Mouse (Mus musculus) limb, embryonic 10.5 days (tissue): ENCODE data around the gene Aqp5. TPM values are rescaled to one million over a fixed set of nuclear protein-coding genes. Genes with fewer than 3 reads are reported as not detected.
A peak's percentile ranks its signal among the peaks of the same experiment; 100 is the strongest.

Experiments used
- DNase-seq: peaks from one replicate; pipeline ENCODE4 v3.0.0-alpha.2; 2017; ENCODE audit warnings: low spot score
- H3K27ac ChIP-seq: fragments of 300-500 bp; sonication (generic); 2 replicates; pipeline ENCODE4 v1.5.1; 2016; ENCODE audit warnings: mild to moderate bottlenecking
- H3K27me3 ChIP-seq: fragments of 300-500 bp; sonication (generic); 2 replicates; pipeline ENCODE4 v1.6.1; 2016; ENCODE audit warnings: low read depth, mild to moderate bottlenecking; ENCODE audit not compliant: poor library complexity, severe bottlenecking
- H3K36me3 ChIP-seq: fragments of 300-500 bp; sonication (generic); 2 replicates; pipeline ENCODE4 v1.6.1; 2016; ENCODE audit warnings: mild to moderate bottlenecking, moderate library complexity
- H3K4me1 ChIP-seq: fragments of 300-500 bp; sonication (generic); 2 replicates; pipeline ENCODE4 v1.6.1; 2016
- H3K4me3 ChIP-seq: fragments of 300-500 bp; sonication (generic); 2 replicates; pipeline ENCODE4 v1.5.1; 2016; ENCODE audit warnings: mild to moderate bottlenecking, moderate library complexity
- H3K9me3 ChIP-seq: fragments of 300-500 bp; sonication (generic); replicated peaks from 2 replicates; pipeline ENCODE4 v1.6.1; 2016; ENCODE audit warnings: mild to moderate bottlenecking
- WGBS: fragments of 180-500 bp; shearing (Covaris S2); methylation state at CpG from one replicate; pipeline ENCODE4 v1.1.7; 2016; 5-methylcytosine and 5-hydroxymethylcytosine counted together
- polyA plus RNA-seq: library from polyadenylated mRNA; unstranded; fragments of >200 nt; fragmentation: Nextera tagmentation; extraction: Ambion mirVana; gene quantifications from 2 replicates; pipeline ENCODE4 v1.2.1, GENCODE M21; 2016

Gene Aqp5
- polyA plus RNA-seq: not detected in 2 replicates

- peaks cover 100% of the 10 kb centered on the region for H3K27me3 ChIP-seq
- peaks cover 18% of the 10 kb centered on the region for H3K4me1 ChIP-seq
- H3K36me3 ChIP-seq: no peaks in the 10 kb centered on the region
- 3% methylated on average over 64 of the region's 83 CpGs for WGBS
- no peak within 1 kb of the TSS for H3K27ac ChIP-seq
- H3K4me3 ChIP-seq: peak within 1 kb of the TSS; percentile 51
- peak; percentile 63 for DNase-seq
- no peaks in the 10 kb centered on the region for H3K9me3 ChIP-seq
Measured at GRCm38 (mm10) chr15:99590429-99591084, at the start of gene Aqp5. Gene Aqp5 (plus strand): TSS chr15:99590782.

- no peak for DNase-seq
- H3K4me3 ChIP-seq: no peak overlapping the region
- no peaks in the 10 kb centered on the region for H3K9me3 ChIP-seq
- no peak overlapping the region for H3K27ac ChIP-seq
- H3K27me3 ChIP-seq: peaks cover 25% of the 10 kb centered on the region
- H3K36me3 ChIP-seq: no peaks in the 10 kb centered on the region
- peaks cover 20% of the 10 kb centered on the region; the same call in 1 of the 2 replicates for H3K4me1 ChIP-seq
- WGBS: 44% methylated on average over 7 of the region's 7 CpGs
Measured at GRCm38 (mm10) chr15:99544047-99544446, 46.5 kb upstream of the Aqp5 start.

- DNase-seq: peak; percentile 46
- Histone ChIP-seq H3K4me3 (no peak overlapping the region), H3K36me3 (no peaks in the 10 kb centered on the region), H3K27me3 (peaks cover 25% of the 10 kb centered on the region), H3K27ac (no peak overlapping the region), H3K4me1 (peaks cover 20% of the 10 kb centered on the region; the same call in 1 of the 2 replicates), H3K9me3 (no peaks in the 10 kb centered on the region)
- 72% methylated on average over 11 of the region's 11 CpGs for WGBS
Measured at GRCm38 (mm10) chr15:99546596-99546995, 44.0 kb upstream of the Aqp5 start.

GRCm38 (mm10) chr15:99547732-99548131 is 42.9 kb upstream of the Aqp5 start:
- Histone ChIP-seq H3K4me1 (peaks cover 20% of the 10 kb centered on the region; the same call in 1 of the 2 replicates), H3K27ac (0 out of 2 replicates have a peak overlapping the region, but pooled peaks have one; percentile 38), H3K36me3 (no peaks in the 10 kb centered on the region), H3K9me3 (no peaks in the 10 kb centered on the region), H3K4me3 (no peak overlapping the region), H3K27me3 (peaks cover 21% of the 10 kb centered on the region)
- no peak for DNase-seq
- 76% methylated on average over 6 of the region's 6 CpGs for WGBS

GRCm38 (mm10) chr15:99549901-99550300 is 40.7 kb upstream of the Aqp5 start:
- Histone ChIP-seq H3K27me3 (no peaks in the 10 kb centered on the region), H3K4me1 (peaks cover 24% of the 10 kb centered on the region), H3K36me3 (no peaks in the 10 kb centered on the region), H3K4me3 (no peak overlapping the region), H3K9me3 (no peaks in the 10 kb centered on the region), H3K27ac (no peak overlapping the region)
- DNase-seq: no peak
- WGBS: 45% methylated on average over 2 of the region's 2 CpGs

GRCm38 (mm10) chr15:99553767-99554166 is 36.8 kb upstream of the Aqp5 start:
- WGBS: 71% methylated on average over 6 of the region's 6 CpGs
- DNase-seq: no peak
- Histone ChIP-seq H3K27ac (no peak overlapping the region), H3K9me3 (no peaks in the 10 kb centered on the region), H3K4me1 (peaks cover 23% of the 10 kb centered on the region), H3K27me3 (no peaks in the 10 kb centered on the region), H3K36me3 (no peaks in the 10 kb centered on the region), H3K4me3 (no peak overlapping the region)

- Histone ChIP-seq H3K4me3 (no peak overlapping the region), H3K4me1 (peaks cover 18% of the 10 kb centered on the region), H3K27me3 (no peaks in the 10 kb centered on the region), H3K36me3 (no peaks in the 10 kb centered on the region), H3K9me3 (no peaks in the 10 kb centered on the region), H3K27ac (no peak overlapping the region)
- WGBS: 93% methylated on average over 1 of the region's 1 CpGs
- DNase-seq: no peak
Measured at GRCm38 (mm10) chr15:99558947-99559346, 31.6 kb upstream of the Aqp5 start.

GRCm38 (mm10) chr15:99560246-99560645 is 30.3 kb upstream of the Aqp5 start:
- no peaks in the 10 kb centered on the region for H3K36me3 ChIP-seq

GRCm38 (mm10) chr15:99567371-99567770 is 23.2 kb upstream of the Aqp5 start:
- H3K9me3 ChIP-seq: no peaks in the 10 kb centered on the region
- WGBS: 89% methylated on average over 4 of the region's 4 CpGs
- H3K4me1 ChIP-seq: peaks cover 6% of the 10 kb centered on the region; the same call in 1 of the 2 replicates
- H3K27ac ChIP-seq: no peak overlapping the region
- H3K36me3 ChIP-seq: no peaks in the 10 kb centered on the region
- no peak for DNase-seq
- H3K4me3 ChIP-seq: no peak overlapping the region
- H3K27me3 ChIP-seq: no peaks in the 10 kb centered on the region

More at GRCm38 (mm10) chr15:99560246-99560645, 30.3 kb upstream of the Aqp5 start:
- Histone ChIP-seq H3K27ac (no peak overlapping the region), H3K4me1 (peaks cover 13% of the 10 kb centered on the region), H3K4me3 (no peak overlapping the region), H3K9me3 (no peaks in the 10 kb centered on the region), H3K27me3 (no peaks in the 10 kb centered on the region)
- DNase-seq: no peak
- 81% methylated on average over 10 of the region's 10 CpGs for WGBS

- 77% methylated on average over 6 of the region's 6 CpGs for WGBS
- Histone ChIP-seq H3K36me3 (no peaks in the 10 kb centered on the region), H3K27me3 (no peaks in the 10 kb centered on the region), H3K9me3 (no peaks in the 10 kb centered on the region), H3K4me3 (no peak overlapping the region), H3K27ac (no peak overlapping the region), H3K4me1 (peaks cover 6% of the 10 kb centered on the region; the same call in 1 of the 2 replicates)
- no peak for DNase-seq
Measured at GRCm38 (mm10) chr15:99568682-99569081, 21.9 kb upstream of the Aqp5 start.

GRCm38 (mm10) chr15:99569123-99569522 is 21.5 kb upstream of the Aqp5 start:
- 87% methylated on average over 10 of the region's 10 CpGs for WGBS
- Histone ChIP-seq H3K4me1 (peaks cover 6% of the 10 kb centered on the region; the same call in 1 of the 2 replicates), H3K4me3 (no peak overlapping the region), H3K27ac (no peak overlapping the region), H3K27me3 (no peaks in the 10 kb centered on the region), H3K36me3 (no peaks in the 10 kb centered on the region), H3K9me3 (no peaks in the 10 kb centered on the region)
- no peak for DNase-seq

- Histone ChIP-seq H3K4me1 (peaks cover 6% of the 10 kb centered on the region), H3K27me3 (peaks cover 74% of the 10 kb centered on the region)
Measured at GRCm38 (mm10) chr15:99578802-99579485, 11.6 kb upstream of the Aqp5 start, which contains the start of gene Aqp2. Gene Aqp2 (plus strand): TSS chr15:99579055.

More at GRCm38 (mm10) chr15:99578802-99579485, 11.6 kb upstream of the Aqp5 start, which contains the start of gene Aqp2:
- Histone ChIP-seq H3K27ac (no peak within 1 kb of the TSS), H3K4me3 (no peak within 1 kb of the TSS), H3K36me3 (no peaks in the 10 kb centered on the region), H3K9me3 (no peaks in the 10 kb centered on the region)
- no peak for DNase-seq
- 84% methylated on average over 26 of the region's 26 CpGs for WGBS
